Mouse (Mus musculus): ENCODE data around the gene Taf7l. TPM values are rescaled to one million over a fixed set of nuclear protein-coding genes. Genes with fewer than 3 reads are reported as not detected.
A peak's percentile ranks its signal among the peaks of the same experiment; 100 is the strongest.

Taf7l gene
- polyA plus RNA-seq (2014; fragmentation: Nextera tagmentation; extraction: Ambion mirVana): not detected in 2 replicates

DNA sequence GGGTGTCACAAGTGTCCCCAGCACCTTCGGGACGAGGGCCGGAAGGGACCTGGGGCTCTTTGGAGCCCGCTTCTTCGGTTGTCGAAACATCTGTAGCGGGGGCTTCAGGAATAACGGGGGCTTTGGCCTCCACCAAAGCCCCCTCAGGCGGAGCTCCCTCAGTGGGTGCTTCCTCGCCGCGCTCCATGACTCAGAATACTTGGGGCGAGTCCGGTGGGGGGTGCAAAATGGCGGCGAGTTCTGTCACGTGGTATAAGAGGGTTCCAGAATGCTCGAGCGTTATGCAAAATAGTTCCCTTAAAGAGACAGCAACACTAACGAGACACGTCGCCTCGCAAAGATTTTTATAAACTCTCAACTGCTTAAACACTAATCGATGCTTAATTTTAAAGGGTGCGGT lies at the start of gene Taf7l:
TSS of gene Taf7l (minus strand) at position 201 of the 400 bp plus-strand sequence.
- H3K36me3 ChIP-seq (ENCODE audit: control insufficient read depth, insufficient read depth, low read length): no peaks in the 10 kb centered on the region
- no peak within 1 kb of the TSS for H3K4me2 ChIP-seq
- H3K4me3 ChIP-seq (ENCODE audit: low read depth, low read length): no peak within 1 kb of the TSS
- ATAC-seq (ENCODE audit: low FRiP score): no peak
- H3K9ac ChIP-seq (ENCODE audit: low read length): no peak within 1 kb of the TSS
- H3K27ac ChIP-seq (ENCODE audit: low read depth, low read length): no peak within 1 kb of the TSS
- H3K27me3 ChIP-seq (ENCODE audit: control insufficient read depth, insufficient read depth, low read length): no peaks in the 10 kb centered on the region
- H3K9me3 ChIP-seq (ENCODE audit: control insufficient read depth, low read length): peaks cover 8% of the 10 kb centered on the region; the same call in 1 of the 2 replicates
- no peaks in the 10 kb centered on the region for H3K4me1 ChIP-seq (ENCODE audit: control insufficient read depth, insufficient read depth, low read length)
- DNase-seq (ENCODE audit: low spot score, missing footprints): no peak
- 89% methylated on average over 25 of the region's 25 CpGs for WGBS

DNA sequence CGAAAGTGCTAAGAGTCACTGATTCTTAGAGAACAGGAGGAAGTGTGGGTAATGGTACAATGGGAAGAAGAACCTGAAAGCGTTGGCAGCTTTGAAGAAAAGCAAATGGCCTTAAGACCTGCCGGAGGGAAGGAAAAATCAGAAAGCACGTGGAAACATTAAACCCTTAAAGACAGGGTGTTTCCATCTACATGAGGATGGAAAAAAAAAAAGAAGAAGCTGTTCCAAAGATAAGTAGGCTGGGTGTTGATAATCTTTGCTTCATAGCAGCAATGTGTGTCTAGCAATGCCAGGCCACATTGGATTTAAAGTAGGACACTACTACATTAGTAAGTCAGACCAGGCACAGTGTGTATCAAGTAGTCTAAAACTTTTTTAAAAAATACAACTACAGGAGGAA lies 49.0 kb upstream of the Taf7l start:
- no peak overlapping the region for H3K4me2 ChIP-seq
- no peaks in the 10 kb centered on the region for H3K36me3 ChIP-seq (ENCODE audit: control insufficient read depth, insufficient read depth, low read length)
- ATAC-seq (ENCODE audit: low FRiP score): no peak
- H3K4me3 ChIP-seq (ENCODE audit: low read depth, low read length): no peak overlapping the region
- H3K9ac ChIP-seq (ENCODE audit: low read length): no peak overlapping the region
- H3K4me1 ChIP-seq (ENCODE audit: control insufficient read depth, insufficient read depth, low read length): no peaks in the 10 kb centered on the region
- WGBS: 79% methylated on average over 4 of the region's 4 CpGs
- no peaks in the 10 kb centered on the region for H3K9me3 ChIP-seq (ENCODE audit: control insufficient read depth, low read length)
- H3K27me3 ChIP-seq (ENCODE audit: control insufficient read depth, insufficient read depth, low read length): no peaks in the 10 kb centered on the region
- no peak for DNase-seq (ENCODE audit: low spot score, missing footprints)
- H3K27ac ChIP-seq (ENCODE audit: low read depth, low read length): no peak overlapping the region

DNA sequence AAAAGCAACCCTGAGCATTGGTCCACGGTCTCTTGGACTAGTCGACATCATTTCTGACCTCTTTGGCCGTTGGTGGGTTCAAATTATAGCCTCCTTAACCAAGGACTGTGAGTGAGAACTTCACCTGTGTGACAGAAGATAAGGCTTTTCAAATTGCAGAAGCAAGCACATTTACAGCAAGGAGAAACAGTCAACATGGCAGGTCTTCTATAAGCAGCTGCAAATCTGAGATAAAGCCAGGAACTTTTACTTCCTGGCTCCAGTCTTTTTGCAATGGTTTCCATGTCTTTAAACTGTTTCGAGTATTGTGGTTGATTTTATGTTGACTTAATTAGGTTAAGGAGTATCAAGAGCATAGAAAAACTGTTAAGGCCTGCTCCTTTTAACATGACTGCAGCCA lies 47.5 kb upstream of the Taf7l start:
- no peak overlapping the region for H3K27ac ChIP-seq (ENCODE audit: low read depth, low read length)
- ATAC-seq (ENCODE audit: low FRiP score): no peak
- H3K4me1 ChIP-seq (ENCODE audit: control insufficient read depth, insufficient read depth, low read length): no peaks in the 10 kb centered on the region
- no peaks in the 10 kb centered on the region for H3K27me3 ChIP-seq (ENCODE audit: control insufficient read depth, insufficient read depth, low read length)
- no peak overlapping the region for H3K4me2 ChIP-seq
- H3K4me3 ChIP-seq (ENCODE audit: low read depth, low read length): no peak overlapping the region
- DNase-seq (ENCODE audit: low spot score, missing footprints): no peak
- H3K9me3 ChIP-seq (ENCODE audit: control insufficient read depth, low read length): no peaks in the 10 kb centered on the region
- 80% methylated on average over 4 of the region's 4 CpGs for WGBS
- H3K9ac ChIP-seq (ENCODE audit: low read length): no peak overlapping the region
- no peaks in the 10 kb centered on the region for H3K36me3 ChIP-seq (ENCODE audit: control insufficient read depth, insufficient read depth, low read length)

DNA sequence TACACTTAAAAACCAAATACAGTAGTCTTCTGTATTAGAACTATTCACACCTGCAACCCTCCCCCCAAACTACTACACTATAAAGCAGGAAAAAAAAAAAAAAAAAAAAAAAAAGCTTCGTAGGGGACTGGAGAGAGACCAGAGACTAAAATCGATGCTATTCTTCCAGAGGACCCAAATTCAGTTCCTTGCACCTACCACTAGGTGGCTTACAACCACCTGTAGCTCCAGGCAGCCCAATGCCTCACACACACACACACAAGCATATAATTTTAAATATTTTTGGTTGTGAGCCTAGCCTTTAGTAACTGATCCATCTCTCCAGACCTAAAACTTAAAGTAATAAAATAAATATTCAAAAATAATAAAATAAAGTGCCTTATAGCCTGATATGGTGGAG lies 33.2 kb upstream of the Taf7l start:
- no peak for DNase-seq (ENCODE audit: low spot score, missing footprints)
- ATAC-seq (ENCODE audit: low FRiP score): no peak
- Histone ChIP-seq H3K4me3 (ENCODE audit: low read depth, low read length) (no peak overlapping the region), H3K4me1 (ENCODE audit: control insufficient read depth, insufficient read depth, low read length) (no peaks in the 10 kb centered on the region), H3K27ac (ENCODE audit: low read depth, low read length) (no peak overlapping the region), H3K4me2 (no peak overlapping the region), H3K9me3 (ENCODE audit: control insufficient read depth, low read length) (no peaks in the 10 kb centered on the region), H3K36me3 (ENCODE audit: control insufficient read depth, insufficient read depth, low read length) (no peaks in the 10 kb centered on the region), H3K9ac (ENCODE audit: low read length) (no peak overlapping the region), H3K27me3 (ENCODE audit: control insufficient read depth, insufficient read depth, low read length) (no peaks in the 10 kb centered on the region)
- 58% methylated on average over 2 of the region's 2 CpGs for WGBS

DNA sequence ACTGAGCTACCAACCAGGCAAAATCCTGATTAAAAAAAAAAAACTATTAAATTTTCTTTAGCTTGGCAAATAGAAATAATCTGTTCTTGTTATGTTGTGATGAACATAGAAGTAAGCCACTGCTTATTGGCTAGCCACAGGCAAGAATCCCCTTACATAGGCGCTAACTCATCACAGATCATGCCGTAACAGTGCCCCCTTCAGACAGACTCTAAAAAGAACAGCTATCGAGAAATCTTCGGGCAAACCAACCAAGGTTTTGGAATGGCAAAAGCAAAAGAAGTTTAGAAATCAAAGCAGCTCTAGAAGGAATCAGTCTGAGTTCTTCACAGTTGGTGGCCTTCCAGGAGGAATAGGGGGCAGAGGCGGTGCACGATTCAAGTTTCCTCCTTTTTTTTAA lies 31.7 kb upstream of the Taf7l start:
- Histone ChIP-seq H3K4me1 (ENCODE audit: control insufficient read depth, insufficient read depth, low read length) (no peaks in the 10 kb centered on the region), H3K4me2 (no peak overlapping the region), H3K36me3 (ENCODE audit: control insufficient read depth, insufficient read depth, low read length) (no peaks in the 10 kb centered on the region), H3K27ac (ENCODE audit: low read depth, low read length) (no peak overlapping the region), H3K9me3 (ENCODE audit: control insufficient read depth, low read length) (no peaks in the 10 kb centered on the region), H3K27me3 (ENCODE audit: control insufficient read depth, insufficient read depth, low read length) (no peaks in the 10 kb centered on the region), H3K4me3 (ENCODE audit: low read depth, low read length) (no peak overlapping the region), H3K9ac (ENCODE audit: low read length) (no peak overlapping the region)
- WGBS: 67% methylated on average over 6 of the region's 6 CpGs
- no peak for DNase-seq (ENCODE audit: low spot score, missing footprints)
- no peak for ATAC-seq (ENCODE audit: low FRiP score)

DNA sequence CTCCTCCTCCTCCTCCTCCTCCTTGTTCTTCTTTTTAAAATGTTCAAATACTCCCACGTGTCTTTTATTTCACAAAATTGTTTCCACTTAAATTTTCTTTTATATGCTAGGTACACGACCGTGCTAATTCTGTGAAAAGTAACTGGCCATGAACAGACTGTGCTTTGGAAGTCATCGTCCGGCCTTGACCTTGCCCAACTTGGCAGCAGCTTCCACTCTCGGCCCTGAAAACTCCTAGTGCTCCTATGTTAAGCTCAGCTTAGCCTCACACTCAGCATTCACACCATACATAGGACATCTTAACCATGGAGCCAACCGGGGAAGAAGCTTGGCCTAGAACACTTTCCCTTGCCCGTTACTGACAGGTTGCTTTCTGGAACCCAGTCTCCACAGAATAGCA lies 24.4 kb upstream of the Taf7l start:
- WGBS: 89% methylated on average over 8 of the region's 8 CpGs
- no peak overlapping the region for H3K27ac ChIP-seq (ENCODE audit: low read depth, low read length)
- ATAC-seq (ENCODE audit: low FRiP score): no peak

DNA sequence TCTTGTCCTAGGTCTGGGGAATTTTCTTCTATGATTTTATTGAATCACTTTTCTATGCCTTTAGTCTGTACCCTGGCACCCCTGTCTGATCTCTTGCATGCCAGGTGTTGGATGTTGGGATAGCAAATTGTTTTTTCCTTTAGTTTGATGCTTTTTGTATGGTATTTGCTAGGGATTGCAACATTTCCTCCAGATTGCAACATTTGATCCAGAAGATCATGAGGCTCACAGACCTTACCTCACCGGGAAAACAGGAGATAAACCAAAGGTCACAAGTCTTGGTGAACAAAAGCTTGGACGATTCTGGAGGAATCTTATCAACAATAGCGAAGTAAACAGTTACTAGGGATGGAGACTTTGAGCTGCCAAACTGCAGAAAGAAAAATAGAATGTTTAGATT lies 5.4 kb upstream of the Taf7l start:
- WGBS: 76% methylated on average over 3 of the region's 3 CpGs
- H3K9ac ChIP-seq (ENCODE audit: low read length): no peak overlapping the region
- no peak overlapping the region for H3K4me3 ChIP-seq (ENCODE audit: low read depth, low read length)
- H3K27ac ChIP-seq (ENCODE audit: low read depth, low read length): no peak overlapping the region
- no peak overlapping the region for H3K4me2 ChIP-seq
- H3K27me3 ChIP-seq (ENCODE audit: control insufficient read depth, insufficient read depth, low read length): no peaks in the 10 kb centered on the region
- no peaks in the 10 kb centered on the region for H3K9me3 ChIP-seq (ENCODE audit: control insufficient read depth, low read length)
- H3K4me1 ChIP-seq (ENCODE audit: control insufficient read depth, insufficient read depth, low read length): no peaks in the 10 kb centered on the region
- no peak for DNase-seq (ENCODE audit: low spot score, missing footprints)
- no peaks in the 10 kb centered on the region for H3K36me3 ChIP-seq (ENCODE audit: control insufficient read depth, insufficient read depth, low read length)
- ATAC-seq (ENCODE audit: low FRiP score): no peak

More for the DNA sequence above, 24.4 kb upstream of the Taf7l start:
- no peak overlapping the region for H3K4me2 ChIP-seq
- H3K27me3 ChIP-seq (ENCODE audit: control insufficient read depth, insufficient read depth, low read length): no peaks in the 10 kb centered on the region
- DNase-seq (ENCODE audit: low spot score, missing footprints): no peak
- H3K9me3 ChIP-seq (ENCODE audit: control insufficient read depth, low read length): no peaks in the 10 kb centered on the region
- H3K36me3 ChIP-seq (ENCODE audit: control insufficient read depth, insufficient read depth, low read length): no peaks in the 10 kb centered on the region
- H3K4me1 ChIP-seq (ENCODE audit: control insufficient read depth, insufficient read depth, low read length): no peaks in the 10 kb centered on the region
- H3K4me3 ChIP-seq (ENCODE audit: low read depth, low read length): no peak overlapping the region
- H3K9ac ChIP-seq (ENCODE audit: low read length): no peak overlapping the region

DNA sequence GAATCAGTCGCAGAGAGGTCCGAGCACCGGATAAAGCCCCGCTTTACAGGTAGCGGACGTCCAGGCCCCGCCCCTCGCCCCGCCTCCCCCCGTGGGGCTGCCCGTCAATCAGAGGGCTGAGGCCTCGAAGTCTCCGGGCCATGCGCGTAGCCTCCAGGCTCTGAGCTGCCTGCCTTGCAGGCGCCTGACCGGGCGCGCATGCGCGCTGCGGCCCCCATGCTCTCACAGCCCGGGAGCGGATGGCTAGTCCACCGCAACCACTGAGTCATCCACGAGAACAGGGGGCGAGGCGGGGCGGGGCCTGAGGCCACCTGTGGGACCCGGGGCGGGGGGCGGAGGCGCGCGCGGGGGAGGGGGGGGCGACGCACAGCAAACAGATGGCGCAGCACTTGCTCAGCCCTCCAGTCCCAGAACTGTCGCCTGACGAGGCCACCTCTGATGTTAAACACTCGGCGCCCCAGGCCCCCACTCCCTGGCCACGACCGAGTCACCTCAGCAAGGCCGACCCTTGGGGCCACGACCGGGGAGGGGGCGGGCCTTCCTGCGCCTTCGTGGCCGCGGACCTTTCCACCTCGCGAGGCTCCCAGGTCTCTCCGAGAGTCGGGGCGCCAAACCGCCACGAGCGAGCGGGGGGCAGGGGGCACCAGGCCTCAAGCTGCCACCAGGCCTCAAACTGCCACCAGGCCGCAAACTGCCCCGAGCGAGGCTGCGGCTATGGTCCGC lies 1.1 kb downstream of the Taf7l start:
- 67% methylated on average over 28 of the region's 67 CpGs for WGBS
- Histone ChIP-seq H3K4me3 (ENCODE audit: low read depth, low read length) (no peak overlapping the region), H3K27ac (ENCODE audit: low read depth, low read length) (no peak overlapping the region), H3K4me1 (ENCODE audit: control insufficient read depth, insufficient read depth, low read length) (no peaks in the 10 kb centered on the region), H3K4me2 (no peak overlapping the region), H3K9me3 (ENCODE audit: control insufficient read depth, low read length) (peaks cover 8% of the 10 kb centered on the region; the same call in 1 of the 2 replicates), H3K9ac (ENCODE audit: low read length) (no peak overlapping the region), H3K36me3 (ENCODE audit: control insufficient read depth, insufficient read depth, low read length) (no peaks in the 10 kb centered on the region), H3K27me3 (ENCODE audit: control insufficient read depth, insufficient read depth, low read length) (no peaks in the 10 kb centered on the region)
- DNase-seq (ENCODE audit: low spot score, missing footprints): no peak
- peak; percentile 19; the same call in 1 of the 2 replicates for ATAC-seq (ENCODE audit: low FRiP score)

DNA sequence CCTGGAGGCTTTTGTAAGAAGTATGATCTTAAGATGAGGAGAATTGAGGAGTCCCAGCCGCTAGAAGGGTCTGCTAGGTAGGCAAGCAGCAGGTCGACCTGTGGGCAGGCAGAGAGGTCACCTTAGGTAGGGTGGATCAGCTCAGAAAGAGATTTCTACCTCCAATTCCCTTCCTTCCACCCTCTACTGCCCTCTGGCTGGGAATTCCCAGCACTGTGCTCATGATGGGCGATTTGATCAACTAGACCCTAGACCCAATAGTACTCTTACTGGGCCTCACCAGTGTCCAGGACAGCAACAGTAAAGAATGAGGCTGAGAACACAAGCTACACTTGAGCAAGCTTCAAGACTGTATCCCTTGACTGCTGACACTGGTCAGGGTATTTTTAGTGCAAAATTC lies 49.0 kb downstream of the Taf7l start:
- no peak for DNase-seq (ENCODE audit: low spot score, missing footprints)
- Histone ChIP-seq H3K4me1 (ENCODE audit: control insufficient read depth, insufficient read depth, low read length) (no peaks in the 10 kb centered on the region), H3K27ac (ENCODE audit: low read depth, low read length) (no peak overlapping the region), H3K9ac (ENCODE audit: low read length) (no peak overlapping the region), H3K9me3 (ENCODE audit: control insufficient read depth, low read length) (no peaks in the 10 kb centered on the region), H3K27me3 (ENCODE audit: control insufficient read depth, insufficient read depth, low read length) (no peaks in the 10 kb centered on the region; the same call in 1 of the 2 replicates), H3K4me3 (ENCODE audit: low read depth, low read length) (no peak overlapping the region), H3K36me3 (ENCODE audit: control insufficient read depth, insufficient read depth, low read length) (no peaks in the 10 kb centered on the region), H3K4me2 (no peak overlapping the region)
- 73% methylated on average over 3 of the region's 3 CpGs for WGBS
- ATAC-seq (ENCODE audit: low FRiP score): no peak

All from midbrain, embryonic 11.5 days (tissue).